Mouse (Mus musculus): ENCODE results near the gene Zfp341.

The Zfp341 gene

DNA sequence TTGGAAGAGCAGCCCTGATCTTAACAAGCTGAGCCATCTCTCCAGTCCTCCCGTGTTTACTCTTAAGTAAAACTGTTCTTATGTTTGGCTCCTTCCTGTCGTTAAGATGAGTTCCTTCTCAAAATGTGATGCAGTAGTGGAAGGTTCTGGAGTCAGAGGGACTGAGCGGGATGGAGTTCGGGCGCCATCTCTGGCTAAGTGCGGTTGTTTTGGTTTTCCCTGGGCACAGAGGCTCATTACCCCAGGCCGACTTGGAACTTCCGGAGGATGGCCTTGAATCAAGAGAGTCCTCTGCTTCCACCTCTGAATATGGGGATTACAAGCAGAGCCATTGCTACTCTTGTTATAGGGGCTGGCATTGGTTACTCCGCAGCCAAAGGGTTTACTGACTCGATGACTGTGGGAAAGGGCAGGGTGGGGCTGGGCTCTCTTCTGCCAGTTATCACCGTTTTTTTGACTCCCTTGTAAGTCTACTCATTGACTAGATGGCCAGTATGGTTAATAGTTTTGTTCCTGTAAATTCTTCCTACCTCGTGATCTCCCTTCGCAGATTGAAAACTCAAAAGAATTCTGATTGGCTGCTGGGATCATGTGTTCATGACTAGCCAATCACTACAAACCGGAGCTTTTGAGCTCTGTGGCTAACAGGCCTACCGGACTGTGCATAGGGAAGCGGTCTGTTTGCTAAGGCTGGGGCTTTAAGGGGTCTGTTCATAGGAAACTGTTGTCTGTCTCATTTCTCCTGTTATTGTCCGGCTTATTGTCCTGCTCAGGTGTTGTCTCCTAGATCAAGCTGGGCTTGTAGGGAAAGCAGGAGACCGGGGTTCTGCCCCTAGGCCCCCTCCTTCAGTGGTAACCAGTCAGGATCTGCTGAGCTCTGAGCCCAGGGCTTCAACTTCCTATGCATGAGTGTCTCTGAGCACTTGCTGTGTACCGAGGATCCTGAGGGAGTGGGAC lies 63.8 kb downstream of the Zfp341 start:
- no peak for DNase-seq (ENCODE audit: low spot score)

DNA sequence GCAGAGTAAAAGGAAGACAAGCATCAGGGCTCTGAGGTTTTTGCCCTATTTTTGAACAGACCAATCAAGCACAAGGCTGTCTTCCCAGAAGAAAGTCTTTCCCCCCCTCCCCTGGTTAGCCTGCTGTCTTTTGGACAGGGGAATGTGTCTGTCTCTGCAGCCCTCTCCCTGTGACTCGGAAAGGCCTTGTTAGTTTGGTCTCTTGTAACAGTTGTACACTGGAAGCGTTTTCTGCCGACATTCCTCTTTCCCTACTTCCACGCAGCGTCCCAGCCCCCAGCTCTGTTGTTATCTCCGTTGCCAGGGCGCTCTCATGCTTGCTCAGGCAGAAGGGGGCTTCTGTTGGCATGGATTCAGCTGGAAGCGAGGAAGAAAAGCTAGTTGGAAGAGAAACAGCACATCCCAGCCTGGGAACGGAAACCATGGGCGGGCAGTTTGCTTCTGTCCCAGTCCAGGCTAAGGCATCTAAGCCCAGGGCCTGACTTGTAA lies 64.6 kb downstream of the Zfp341 start:
- DNase-seq (ENCODE audit: low spot score) = no peak

DNA sequence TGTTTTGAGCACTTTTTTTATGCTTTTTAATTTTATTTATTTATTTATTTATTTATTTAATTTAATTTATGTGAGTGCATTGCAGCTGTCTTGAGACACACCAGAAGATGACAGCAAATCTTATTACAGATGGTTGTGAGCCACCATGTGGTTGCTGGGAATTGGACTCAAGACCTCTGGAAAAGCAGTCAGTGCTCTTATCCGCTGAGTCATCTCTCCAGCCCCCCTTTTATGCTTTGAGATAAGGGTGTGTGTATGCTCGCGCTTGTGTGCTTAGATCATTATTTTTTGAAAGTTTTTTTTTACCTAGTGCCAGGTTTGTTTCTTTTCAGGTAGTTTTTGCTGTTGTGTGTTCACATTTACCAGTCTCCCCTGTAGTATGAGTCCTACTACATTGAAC lies 65.9 kb downstream of the Zfp341 start:
- DNase-seq (ENCODE audit: low spot score) = no peak

DNA sequence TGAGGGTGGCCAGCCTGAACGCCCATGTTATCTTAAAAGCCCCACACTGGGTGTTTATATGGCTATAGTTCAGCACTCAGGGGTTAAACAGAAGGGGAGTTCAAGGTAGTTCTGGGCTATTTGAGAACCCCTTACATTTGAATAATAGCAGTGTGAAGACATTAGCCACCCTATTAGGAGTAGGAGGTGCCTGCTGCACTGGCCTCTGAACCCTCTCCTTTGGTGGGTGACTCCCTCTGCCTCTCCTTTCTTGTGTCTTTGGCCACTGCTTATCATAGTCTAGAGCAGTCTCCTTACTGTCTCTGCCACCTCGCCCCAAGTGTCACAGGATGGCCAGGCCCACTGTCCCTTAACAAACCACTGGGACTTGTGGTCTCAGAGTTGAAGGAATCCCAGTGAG lies 67.2 kb downstream of the Zfp341 start:
- DNase-seq (ENCODE audit: low spot score) = no peak

DNA sequence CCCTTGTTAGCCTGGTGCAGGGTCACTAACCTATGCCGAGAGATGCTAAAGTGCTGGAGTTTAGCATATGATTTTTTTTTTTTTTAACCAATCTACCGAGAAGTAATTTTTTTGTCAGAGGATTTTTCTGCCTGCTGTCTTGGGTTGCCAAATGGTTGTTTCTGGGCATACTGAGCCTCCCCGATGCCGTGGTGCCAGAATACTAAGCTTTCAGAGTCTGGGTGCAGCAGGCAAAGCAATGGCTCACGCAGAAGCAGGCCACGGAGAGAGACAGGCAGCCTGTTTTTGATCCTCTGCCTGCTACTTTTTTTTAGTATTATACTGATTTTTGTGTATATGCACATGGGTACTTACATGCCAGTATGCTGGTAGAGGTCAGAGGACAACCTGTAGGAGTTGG lies 67.8 kb downstream of the Zfp341 start:
- no peak for DNase-seq (ENCODE audit: low spot score)

DNA sequence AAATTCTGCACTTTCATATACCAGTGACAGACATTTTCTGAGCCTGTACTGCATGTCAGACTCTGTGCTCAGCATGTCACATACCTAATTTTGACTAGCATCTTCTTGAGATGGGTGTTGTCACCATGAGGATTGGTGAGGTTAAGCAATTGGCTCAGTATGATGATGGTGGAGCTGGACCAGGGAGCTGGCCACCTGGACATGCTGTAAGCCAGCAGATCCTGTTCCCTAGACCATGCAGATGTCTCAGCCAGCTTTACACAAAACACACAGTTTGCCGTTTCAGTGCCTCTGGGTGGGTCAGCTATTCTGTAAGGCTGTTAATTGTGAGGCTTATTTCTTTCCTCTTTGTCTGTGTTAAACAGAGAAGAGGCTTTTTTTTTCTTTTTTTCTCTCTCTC lies 69.6 kb downstream of the Zfp341 start:
- DNase-seq (ENCODE audit: low spot score) = no peak

DNA sequence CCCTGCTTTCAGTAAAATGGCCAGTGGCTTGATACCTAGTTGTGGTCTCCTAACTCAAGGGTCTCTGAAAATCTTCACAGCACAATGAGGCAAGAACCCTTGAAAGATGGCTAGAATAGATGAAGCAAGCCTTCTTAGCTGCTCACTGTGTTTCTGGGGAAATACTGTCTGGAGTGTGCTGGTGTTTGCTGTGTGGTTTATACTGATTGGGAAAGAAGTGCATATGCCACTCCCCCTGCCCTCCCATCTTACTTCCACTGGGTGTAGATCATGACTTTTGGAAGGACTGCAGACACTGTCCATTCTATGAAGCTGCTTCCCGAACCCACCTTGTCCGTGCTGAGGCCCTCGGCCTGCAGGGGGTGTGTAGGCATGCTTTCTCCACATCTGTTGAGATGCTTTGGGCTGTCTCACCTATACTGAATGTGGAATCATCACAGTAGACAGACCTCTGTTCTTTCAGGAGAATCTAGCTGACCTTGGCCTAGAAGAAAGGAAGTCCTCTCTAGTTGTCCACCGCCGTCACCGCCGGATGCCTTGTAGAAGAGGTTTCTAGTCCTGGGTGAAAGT lies 71.9 kb downstream of the Zfp341 start:
- no peak for DNase-seq (ENCODE audit: low spot score)

DNA sequence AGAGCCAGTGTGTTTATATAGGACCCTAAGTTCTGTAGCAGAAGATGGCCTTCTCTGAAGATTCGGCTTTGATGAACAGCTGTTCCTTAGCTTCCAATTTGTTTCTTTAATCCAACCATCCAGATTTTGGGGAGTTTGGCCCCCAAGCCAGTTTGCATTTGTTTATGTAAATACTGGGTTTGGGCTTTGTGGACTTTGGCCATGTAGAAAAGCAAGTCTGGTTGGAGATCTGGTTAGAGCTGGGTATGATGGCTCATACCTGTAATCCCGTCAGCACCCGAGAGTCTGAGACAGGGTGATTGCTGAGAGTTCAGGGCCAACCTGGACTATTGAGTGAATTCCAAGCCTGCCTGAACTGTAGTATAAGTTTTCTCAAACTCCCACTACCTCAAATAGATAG lies 72.7 kb downstream of the Zfp341 start:
- DNase-seq (ENCODE audit: low spot score) = no peak

DNA sequence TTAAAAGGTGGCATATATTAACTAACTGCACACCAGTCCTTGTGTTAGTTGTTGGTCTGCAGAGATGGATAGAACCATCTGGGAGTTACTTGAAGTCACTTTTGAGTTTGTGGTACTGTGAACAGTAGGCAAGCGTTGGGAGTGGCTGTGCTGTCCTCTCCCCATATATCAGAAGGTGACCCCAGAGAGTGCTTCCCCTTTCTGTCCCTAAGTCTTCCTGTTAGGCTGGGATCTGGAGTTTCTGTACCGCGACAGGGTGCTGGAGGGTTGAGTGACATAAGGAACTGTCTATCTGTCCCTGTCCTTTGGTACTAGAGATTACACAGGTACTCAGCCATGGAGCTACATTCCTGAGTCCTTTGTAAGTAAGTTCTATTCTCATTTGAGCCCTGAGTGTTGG lies 73.7 kb downstream of the Zfp341 start:
- no peak for DNase-seq (ENCODE audit: low spot score)

DNA sequence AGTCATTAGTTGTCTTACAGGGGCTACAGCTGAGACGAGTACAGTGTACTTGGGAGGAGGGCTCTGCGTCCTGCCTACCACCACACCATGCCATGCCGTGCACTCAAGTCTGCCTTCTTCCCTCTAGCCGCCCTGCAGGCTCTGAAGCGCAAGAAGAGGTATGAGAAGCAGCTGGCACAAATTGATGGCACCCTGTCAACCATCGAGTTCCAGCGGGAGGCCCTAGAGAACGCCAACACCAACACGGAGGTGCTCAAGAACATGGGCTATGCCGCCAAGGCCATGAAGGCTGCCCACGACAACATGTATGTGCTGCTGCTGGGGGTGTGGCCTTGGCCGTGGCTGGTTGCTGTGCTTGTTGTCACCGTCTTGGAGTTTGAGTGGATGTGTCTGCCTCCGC lies 76.3 kb downstream of the Zfp341 start:
- no peak for DNase-seq (ENCODE audit: low spot score)

DNA sequence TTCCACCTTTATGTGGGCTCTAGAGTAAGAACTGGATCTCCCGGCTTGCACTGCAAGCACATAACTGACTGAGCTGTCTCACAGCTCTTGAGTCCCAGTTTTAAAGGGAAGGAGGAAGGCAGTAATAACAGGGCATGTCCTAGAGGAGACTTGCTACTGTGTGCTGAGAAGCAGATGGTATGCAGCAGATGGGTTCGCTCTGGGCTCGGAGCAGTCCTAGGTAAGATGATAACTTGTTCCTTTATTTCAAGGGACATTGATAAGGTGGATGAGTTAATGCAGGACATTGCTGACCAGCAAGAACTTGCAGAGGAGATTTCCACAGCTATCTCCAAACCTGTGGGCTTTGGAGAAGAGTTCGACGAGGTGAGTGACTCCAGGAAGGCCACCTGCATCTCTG lies 77.9 kb downstream of the Zfp341 start:
- no peak for DNase-seq (ENCODE audit: low spot score)

DNA sequence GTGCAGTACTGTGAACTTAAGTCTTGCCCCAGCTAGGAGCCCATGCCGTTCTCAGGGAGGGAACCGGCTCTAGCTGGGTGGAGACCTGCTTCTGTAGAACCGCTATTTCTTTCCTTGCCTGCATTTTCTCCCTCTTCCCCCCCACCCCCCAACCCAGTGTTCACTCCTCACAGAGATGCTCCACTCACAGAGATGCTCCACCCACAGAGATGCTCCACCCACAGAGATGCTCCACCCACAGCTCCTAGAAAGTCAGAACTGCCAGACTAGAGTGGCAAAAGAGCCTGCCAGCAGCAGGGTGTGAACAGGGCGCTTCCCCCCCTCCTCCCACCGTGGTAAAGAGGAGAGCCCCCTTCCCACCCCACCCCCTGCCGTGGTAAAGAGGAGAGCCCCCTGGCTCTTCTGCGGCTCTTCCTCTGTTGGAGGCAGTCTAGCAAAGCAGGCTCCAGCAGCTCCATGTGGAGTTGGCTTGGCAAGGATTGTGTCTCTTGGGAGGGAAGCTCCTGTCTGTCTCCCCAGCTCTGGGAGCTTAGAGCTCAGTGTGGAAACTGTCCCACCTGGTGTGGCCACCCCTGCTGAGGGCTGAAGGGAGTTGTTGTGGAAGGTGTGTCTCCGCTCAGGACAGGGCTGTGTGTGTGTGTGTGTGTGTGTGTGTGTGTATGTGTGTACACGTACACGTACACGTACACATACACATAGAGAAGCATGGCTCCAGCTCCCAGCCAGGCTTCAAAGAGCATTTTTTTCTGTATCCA lies 80.3 kb downstream of the Zfp341 start:
- no peak for DNase-seq (ENCODE audit: low spot score)

DNA sequence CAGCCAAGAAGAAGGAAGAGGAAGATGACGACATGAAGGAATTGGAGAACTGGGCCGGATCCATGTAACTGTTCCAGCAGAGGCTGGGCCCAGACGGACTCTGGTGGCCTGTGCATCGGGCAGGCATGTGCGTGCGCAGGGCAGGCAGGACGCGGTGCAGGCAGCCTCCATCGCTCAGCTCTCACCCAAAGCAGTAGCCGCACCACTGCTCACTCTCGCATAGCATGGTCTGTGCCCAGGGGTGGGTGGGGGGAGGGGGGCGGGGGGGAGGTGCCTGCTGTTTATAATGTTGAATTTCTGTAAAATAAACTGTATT lies 80.8 kb downstream of the Zfp341 start:
- DNase-seq (ENCODE audit: low spot score) = no peak

DNA sequence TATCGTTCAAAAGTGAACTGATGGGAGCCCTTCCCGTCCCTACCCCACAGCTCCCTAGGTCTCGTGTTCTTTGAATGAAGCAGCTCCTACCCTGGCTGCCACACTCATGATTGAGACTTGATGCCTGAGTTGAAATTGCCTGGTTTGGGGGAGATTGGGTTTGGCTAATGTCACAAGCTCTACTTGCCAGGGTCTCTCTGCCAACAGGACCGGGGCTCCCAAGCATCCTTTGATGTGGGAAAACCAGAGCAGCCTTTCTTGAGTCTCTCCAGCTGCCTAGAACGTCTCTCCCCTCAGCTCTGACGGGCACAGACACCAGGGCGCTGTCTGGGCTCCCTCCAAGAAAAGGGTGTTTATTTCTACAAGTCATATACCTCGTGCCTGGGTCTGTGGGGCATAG lies 82.6 kb downstream of the Zfp341 start:
- DNase-seq (ENCODE audit: low spot score) = no peak
